Mouse (Mus musculus) effector memory CD4-positive, alpha-beta T cell, adult 5 months (primary cell): Measurements from ENCODE around the gene Rtl1. TPM values are rescaled to one million over a fixed set of nuclear protein-coding genes. Genes with fewer than 3 reads are reported as not detected.

Experiments
- polyA plus RNA-seq: library from polyadenylated mRNA; unstranded; fragments of 100-300 nt; shearing (Covaris generic); gene quantifications from one replicate; pipeline ENCODE4 v1.2.1, GENCODE M21; 2017

Rtl1 gene
- not detected for polyA plus RNA-seq

GRCm38 (mm10) chr12:109600230-109600629, at the start of gene Rtl1:
Gene Rtl1 (minus strand): TSS chr12:109600330.

Other genes starting within 250 kb of the Rtl1 start
- gene Dlk1, start 147.5 kb downstream of the Rtl1 start, polyA plus RNA-seq: not detected